Mouse (Mus musculus): ENCODE measurements at regions not wholly inside any gene's neighbourhood (a gene's known extent, or its start where the extent isn't known, plus 50 kb on each side); places are given as distances from the start of the nearest gene placed in this dataset.

- Histone ChIP-seq H3K9me3 (replicated peaks; ENCODE audit: insufficient read depth, low read length) (no peaks in the 10 kb centered on the region), H3K36me3 (ENCODE audit: control insufficient read depth in 1 of 2, insufficient read depth in 2 of 2, low read length in 2 of 2) (no peaks in the 10 kb centered on the region), H3K27me3 (ENCODE audit: control insufficient read depth in 1 of 2, insufficient read depth in 2 of 2, low read length in 2 of 2) (no peaks in the 10 kb centered on the region), H3K79me2 (ENCODE audit: control insufficient read depth, insufficient read depth, low read length, poor library complexity) (no peaks in the 10 kb centered on the region), H3K4me1 (ENCODE audit: control insufficient read depth in 1 of 2, insufficient read depth in 2 of 2, low read length in 2 of 2) (no peaks in the 10 kb centered on the region), H3K9ac (ENCODE audit: control insufficient read depth, low read depth, low read length, poor library complexity, severe bottlenecking) (no peak overlapping the region), H3K27ac (ENCODE audit: control insufficient read depth, low read depth, low read length) (no peak overlapping the region), H3K4me3 (ENCODE audit: control insufficient read depth in 1 of 2, insufficient read depth in 1 of 2, low read depth in 2 of 2, low read length in 2 of 2) (no peak overlapping the region)
- DNase-seq (ENCODE audit: low read depth, low spot score) = no peak
- TF ChIP-seq RAD21 (IDR thresholded peaks at IDR 0.05; ENCODE audit: low read depth, low read length) = no peak
- TF ChIP-seq SIN3A (IDR thresholded peaks at IDR 0.05; ENCODE audit: low read length) = no peak
- TF ChIP-seq MYC (IDR thresholded peaks at IDR 0.05; ENCODE audit: low read depth, low read length) = no peak
- no peak for TF ChIP-seq GATA1 (IDR thresholded peaks at IDR 0.05; ENCODE audit: low read depth, low read length)
- no peak for TF ChIP-seq ZKSCAN1 (IDR thresholded peaks at IDR 0.05; ENCODE audit: low read depth, low read length)
- TF ChIP-seq MEF2A (IDR thresholded peaks at IDR 0.05; ENCODE audit: extremely low read depth, insufficient replicate concordance, low read depth, low read length, poor library complexity, severe bottlenecking) = no peak
- TF ChIP-seq NELFE (IDR thresholded peaks at IDR 0.05; ENCODE audit: low read depth, low read length) = no peak
- TF ChIP-seq E2F4 (IDR thresholded peaks at IDR 0.05; ENCODE audit: borderline replicate concordance, low read depth, low read length) = no peak
- TF ChIP-seq MAX (IDR thresholded peaks at IDR 0.05; ENCODE audit: low read length) = no peak
- TF ChIP-seq MAFK (IDR thresholded peaks at IDR 0.05; ENCODE audit: borderline replicate concordance, low read depth, low read length) = no peak
- no peak for TF ChIP-seq ELF1 (IDR thresholded peaks at IDR 0.05; ENCODE audit: low read depth, low read length)
- no peak for TF ChIP-seq HCFC1 (IDR thresholded peaks at IDR 0.05; ENCODE audit: low read depth, low read length)
- TF ChIP-seq CTCF (IDR thresholded peaks at IDR 0.05 in 2 of 3, conservative IDR thresholded peaks at IDR 0.05 in 1 of 3; ENCODE audit: control insufficient read depth in 1 of 3, insufficient read depth in 1 of 3, low read depth in 2 of 3, low read length in 3 of 3, poor library complexity in 1 of 3, severe bottlenecking in 1 of 3) = no peak
- no peak for TF ChIP-seq TCF12 (IDR thresholded peaks at IDR 0.05; ENCODE audit: low read depth, low read length)
- no peak for TF ChIP-seq EP300 (IDR thresholded peaks at IDR 0.05; ENCODE audit: low read depth in 1 of 2, low read length in 2 of 2)
These were observed 190.2 kb downstream of the Drd1 start for GRCm38 (mm10) chr13:53865323-53865722.

- TF ChIP-seq NELFE (IDR thresholded peaks at IDR 0.05; ENCODE audit: low read depth, low read length) (no peak), EP300 (IDR thresholded peaks at IDR 0.05; ENCODE audit: low read depth in 1 of 2, low read length in 2 of 2) (no peak), CHD1 (IDR thresholded peaks at IDR 0.05; ENCODE audit: low read depth, low read length) (no peak), MXI1 (IDR thresholded peaks at IDR 0.05; ENCODE audit: low read depth, low read length) (no peak), MEF2A (IDR thresholded peaks at IDR 0.05; ENCODE audit: extremely low read depth, insufficient replicate concordance, low read depth, low read length, poor library complexity, severe bottlenecking) (no peak), GABPA (IDR thresholded peaks at IDR 0.05; ENCODE audit: low read depth, low read length) (no peak)
- no peaks in the 10 kb centered on the region for H3K4me1 ChIP-seq (ENCODE audit: control insufficient read depth in 1 of 2, insufficient read depth in 2 of 2, low read length in 2 of 2)
- H3K27ac ChIP-seq (ENCODE audit: control insufficient read depth, low read depth, low read length) = no peak overlapping the region
- H3K36me3 ChIP-seq (ENCODE audit: control insufficient read depth in 1 of 2, insufficient read depth in 2 of 2, low read length in 2 of 2) = no peaks in the 10 kb centered on the region
- H3K79me2 ChIP-seq (ENCODE audit: control insufficient read depth, insufficient read depth, low read length, poor library complexity) = no peaks in the 10 kb centered on the region
- no peak overlapping the region for H3K9ac ChIP-seq (ENCODE audit: control insufficient read depth, low read depth, low read length, poor library complexity, severe bottlenecking)
- no peak overlapping the region for H3K4me3 ChIP-seq (ENCODE audit: control insufficient read depth in 1 of 2, insufficient read depth in 1 of 2, low read depth in 2 of 2, low read length in 2 of 2)
- no peaks in the 10 kb centered on the region for H3K27me3 ChIP-seq (ENCODE audit: control insufficient read depth in 1 of 2, insufficient read depth in 2 of 2, low read length in 2 of 2)
- H3K9me3 ChIP-seq (replicated peaks; ENCODE audit: insufficient read depth, low read length) = no peaks in the 10 kb centered on the region
- no peak for DNase-seq (ENCODE audit: low read depth, low spot score)
These were observed 193.2 kb downstream of the Drd1 start for GRCm38 (mm10) chr13:53862336-53862735.
